Mouse (Mus musculus) cerebellum, adult 2 months (tissue): ENCODE measurements around the gene Cacna1d.

Experiments
- CTCF ChIP-seq: fragments of 200-500 bp; IDR thresholded peaks from 2 replicates; pipeline ENCODE4 v1.5.1; 2011; ENCODE audit warnings: low read depth, mild to moderate bottlenecking, control low read depth, low read length, moderate library complexity, borderline replicate concordance; ENCODE audit not compliant: insufficient read depth
- POLR2A ChIP-seq: fragments of 200-500 bp; IDR thresholded peaks from 2 replicates; pipeline ENCODE4 v1.6.1; 2011; ENCODE audit warnings: low read length, control low read depth, borderline replicate concordance; ENCODE audit not compliant: insufficient read depth

GRCm38 (mm10) chr14:30175362-30175761 is 315.9 kb downstream of the Cacna1d start:
- TF ChIP-seq CTCF (no peak), POLR2A (no peak)
